Mouse (Mus musculus) CD4-positive, CD25-positive, alpha-beta regulatory T cell, adult 4 months (primary cell): ENCODE data around the gene Slc6a21. TPM values are rescaled to one million over a fixed set of nuclear protein-coding genes. Genes with fewer than 3 reads are reported as not detected.
A peak's percentile ranks its signal among the peaks of the same experiment; 100 is the strongest.

Experiments used
- ATAC-seq: one replicate; pipeline ENCODE4 v1.8.0; 2017
- polyA plus RNA-seq, 2 experiments: library from polyadenylated mRNA; unstranded; fragments of 100-300 nt; shearing (Covaris generic); gene quantifications; one replicate each; pipeline ENCODE4 v1.2.1; 2017

Gene Slc6a21
- polyA plus RNA-seq, 2 experiments from 2014 or later = not detected

- ATAC-seq = no peak
Measured at GRCm38 (mm10) chr7:45257063-45257840, 20.1 kb upstream of the Slc6a21 start.

DNA sequence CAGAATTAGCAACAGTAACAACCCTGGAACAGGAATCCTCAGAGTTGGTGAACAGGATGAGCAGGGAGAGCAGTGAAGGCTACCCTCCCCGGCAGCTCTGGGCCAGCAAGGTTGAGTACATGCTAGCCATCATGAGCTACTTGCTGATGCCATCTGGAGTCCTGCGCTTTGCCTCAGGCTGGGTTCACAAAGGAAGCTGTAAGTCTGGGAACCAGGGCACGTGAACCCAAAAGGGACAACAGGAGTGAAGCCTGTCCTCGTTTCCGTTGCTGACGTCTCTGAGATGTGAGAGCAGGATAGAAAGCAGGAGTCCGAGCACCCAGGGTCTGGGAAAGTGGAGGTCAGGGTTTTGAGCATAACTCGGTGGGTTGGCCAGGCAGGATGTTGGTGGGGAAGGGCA lies 18.0 kb upstream of the Slc6a21 start:
- no peak for ATAC-seq

DNA sequence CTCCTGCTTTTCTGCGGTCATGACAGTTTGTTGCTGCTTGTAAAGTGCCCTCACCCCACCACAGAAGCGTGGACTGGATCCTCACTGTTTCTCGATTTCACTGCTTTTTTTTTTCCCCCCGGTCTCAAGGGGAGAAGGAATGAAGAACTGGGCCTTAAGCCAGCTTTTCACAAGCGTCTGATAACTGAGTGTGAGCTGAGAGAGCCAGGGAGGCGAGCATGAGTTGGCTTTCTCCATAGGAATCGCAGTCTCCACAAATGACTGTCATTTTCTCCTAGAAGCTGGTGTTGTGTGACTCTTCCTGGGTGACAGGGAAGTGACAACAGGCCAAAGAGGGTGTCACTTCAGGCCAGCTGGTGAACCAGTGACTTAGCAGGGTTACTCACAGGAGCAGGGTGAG lies 15.0 kb upstream of the Slc6a21 start:
- no peak for ATAC-seq

DNA sequence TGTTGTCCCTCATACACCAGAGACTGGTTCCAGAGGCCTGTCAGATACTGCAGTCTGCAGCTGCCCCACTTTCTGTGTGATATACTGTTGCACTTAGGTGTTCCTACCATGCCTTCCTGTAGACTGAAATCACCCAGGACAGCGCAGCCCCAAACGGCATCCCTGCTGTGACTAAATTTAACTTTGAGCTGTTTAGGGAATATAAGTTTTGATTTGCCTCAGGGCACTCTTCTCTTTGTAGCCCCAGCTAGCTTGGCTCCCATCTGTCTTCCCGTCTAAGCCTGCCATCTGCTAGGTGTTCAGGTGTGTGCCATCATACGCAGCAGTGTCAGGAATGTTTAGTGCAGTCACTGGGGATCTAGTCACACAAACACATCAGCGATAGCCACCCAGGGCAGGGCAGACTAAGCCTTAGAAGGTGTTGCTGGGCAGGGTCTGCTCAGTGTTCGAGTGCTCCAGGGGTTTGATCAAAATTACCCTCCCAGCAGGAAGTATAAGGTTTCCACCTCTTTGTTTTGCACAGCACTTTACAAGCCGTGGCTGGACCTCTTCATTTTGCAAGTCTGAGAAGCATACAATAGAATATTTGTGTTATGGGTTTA lies 14.2 kb upstream of the Slc6a21 start:
- no peak for ATAC-seq

DNA sequence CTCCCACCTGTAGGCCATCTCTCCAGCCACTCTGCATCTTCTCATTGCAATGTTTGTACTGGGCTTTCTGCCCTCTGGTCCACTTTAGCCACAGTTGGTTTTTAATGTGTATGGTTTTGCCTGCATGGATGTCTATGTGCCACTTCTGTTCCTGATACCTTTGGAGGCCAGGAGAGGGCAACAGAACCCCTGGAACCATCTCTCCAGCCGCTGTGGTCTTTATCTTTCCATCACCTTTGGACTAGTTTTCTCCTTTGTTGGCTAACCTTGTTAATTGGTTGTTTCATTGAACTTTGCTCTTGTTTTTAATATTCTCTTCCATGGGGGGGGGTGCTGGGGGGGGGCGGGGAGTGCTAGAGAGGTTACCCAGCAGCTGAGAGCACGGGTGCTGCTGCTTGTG lies 13.0 kb upstream of the Slc6a21 start:
- ATAC-seq = no peak

DNA sequence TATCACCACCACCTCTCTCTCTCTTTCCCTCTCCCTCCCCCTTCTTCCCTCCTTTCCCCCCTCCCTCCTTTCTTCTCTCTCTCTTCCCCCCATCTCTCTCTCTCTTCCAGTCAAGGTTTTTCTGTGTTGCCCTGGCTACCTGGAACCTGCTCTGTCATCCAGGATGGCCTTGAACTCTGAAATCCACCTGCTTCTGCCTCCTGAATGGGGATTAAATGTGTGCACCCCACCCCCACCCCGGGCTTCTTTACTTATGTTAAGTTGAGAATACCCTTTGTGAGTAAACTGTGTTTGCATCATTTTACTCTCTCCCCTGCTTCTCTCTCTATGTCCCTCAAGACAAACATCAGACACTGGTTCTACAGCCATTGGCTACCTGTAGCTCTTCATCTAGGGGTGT lies 11.8 kb upstream of the Slc6a21 start:
- ATAC-seq = no peak

DNA sequence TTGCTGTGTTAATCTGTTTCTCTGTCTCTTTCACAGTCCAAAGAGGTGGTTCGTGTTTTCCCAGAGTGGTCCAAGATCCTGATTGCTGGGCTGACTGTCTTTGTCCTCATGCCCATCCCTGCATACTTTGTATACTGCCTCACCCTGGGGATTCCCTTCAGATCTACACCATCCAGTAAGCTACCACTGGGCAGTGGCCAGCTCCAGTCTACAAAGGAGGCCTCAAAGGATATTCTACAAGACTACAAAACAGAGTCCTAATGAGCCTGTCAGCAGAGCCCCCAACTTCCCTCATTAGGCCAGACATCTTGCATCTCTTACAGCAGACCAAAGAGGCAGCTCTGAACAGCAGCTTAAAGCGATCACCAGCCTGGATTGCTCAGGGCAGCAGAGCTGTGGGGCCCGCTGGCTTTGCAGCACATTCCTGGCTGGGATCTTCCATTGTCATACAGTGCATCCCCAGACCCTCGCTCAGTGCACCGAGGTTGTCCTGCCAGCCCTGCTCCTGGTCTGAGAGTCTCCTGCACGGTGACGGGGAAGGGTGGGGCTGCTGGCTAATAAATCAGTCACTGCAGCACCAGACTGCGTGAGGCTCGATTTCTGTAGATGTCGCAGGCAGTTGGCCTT lies 4.4 kb upstream of the Slc6a21 start:
- no peak for ATAC-seq

DNA sequence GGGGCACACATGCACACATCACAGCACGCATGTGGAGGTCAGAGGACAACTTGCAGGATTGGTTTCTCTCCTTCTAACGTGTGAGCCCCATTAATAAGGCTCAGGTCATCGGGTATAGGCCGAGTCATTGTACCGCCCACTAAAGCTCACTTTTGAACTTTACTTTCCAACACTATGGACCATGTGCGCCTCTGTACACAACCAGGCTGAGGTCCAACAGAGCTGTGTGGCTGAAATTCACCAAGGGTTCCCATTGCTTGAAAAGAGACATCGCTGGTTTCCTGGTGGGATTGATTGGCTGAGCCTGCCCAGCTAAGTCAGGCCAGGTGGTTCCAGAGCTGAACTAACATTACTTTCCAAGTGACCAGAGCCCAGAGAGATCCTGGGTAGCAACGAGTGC lies 3.6 kb upstream of the Slc6a21 start:
- ATAC-seq = no peak

DNA sequence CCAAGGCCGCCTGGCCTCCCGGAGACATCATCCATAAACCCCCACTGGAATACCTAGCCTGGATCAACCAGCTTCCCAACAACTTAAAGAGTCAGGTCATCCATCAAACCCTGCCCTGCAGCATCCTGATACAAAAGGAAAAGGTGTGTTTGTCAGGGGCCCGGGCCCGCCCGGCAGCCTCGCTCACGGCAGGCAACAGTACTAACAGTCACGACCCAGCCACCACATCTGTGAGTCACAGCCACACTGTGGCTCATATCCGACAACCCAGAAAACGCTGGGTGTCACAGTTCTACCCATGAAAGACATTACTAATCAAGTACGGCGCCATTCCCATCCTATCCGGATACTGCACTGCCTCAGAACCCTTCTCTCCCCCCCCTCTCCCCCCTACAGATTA lies 9.2 kb downstream of the Slc6a21 start:
- ATAC-seq = no peak

GRCm38 (mm10) chr7:45296626-45297025 lies 19.3 kb downstream of the Slc6a21 start:
- ATAC-seq = no peak

DNA sequence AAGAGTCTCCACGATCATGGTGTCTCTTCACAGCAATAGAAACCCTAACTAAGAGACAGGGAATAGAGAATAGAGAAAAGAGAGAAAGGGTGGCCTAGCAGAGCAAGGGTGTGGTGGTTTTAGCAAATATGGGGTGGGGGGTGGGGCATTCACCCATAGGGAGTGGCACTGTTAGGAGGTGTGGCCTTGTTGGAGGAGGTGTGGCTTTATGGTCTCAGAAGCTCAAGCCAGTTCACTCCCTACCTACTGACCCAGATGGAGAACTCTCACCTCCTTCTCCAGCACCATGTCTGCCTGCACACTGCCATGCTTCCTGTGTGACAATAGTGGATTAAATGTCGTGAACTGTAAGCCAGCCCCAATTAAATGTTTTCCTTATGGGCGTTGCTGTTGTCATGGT lies 20.2 kb downstream of the Slc6a21 start:
- ATAC-seq = no peak

GRCm38 (mm10) chr7:45299752-45300151 lies 22.4 kb downstream of the Slc6a21 start:
- ATAC-seq = peak; percentile 61

- ATAC-seq = peak; percentile 43
Measured at GRCm38 (mm10) chr7:45300270-45300669, 23.0 kb downstream of the Slc6a21 start.

- ATAC-seq = no peak
Measured at GRCm38 (mm10) chr7:45302626-45303025, 25.3 kb downstream of the Slc6a21 start.

DNA sequence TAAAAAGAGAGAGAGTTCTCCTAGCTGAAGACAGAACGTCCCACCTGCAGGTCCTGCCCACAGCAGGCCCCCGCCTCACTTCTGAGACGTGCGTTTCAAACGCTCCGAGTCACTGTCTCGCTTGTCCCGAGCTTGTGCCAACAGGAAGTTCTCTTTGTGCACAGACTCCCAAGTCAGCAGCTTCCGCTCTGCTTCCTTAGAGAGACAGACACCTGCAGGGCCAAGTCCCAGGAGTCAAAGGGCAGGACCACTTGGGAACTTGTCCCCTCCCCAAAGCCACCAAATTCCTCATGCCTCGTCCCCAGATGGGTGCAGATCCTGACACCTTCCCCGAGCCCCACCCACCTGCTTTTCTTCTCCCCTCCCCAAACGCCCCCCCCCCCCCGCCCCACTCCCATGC lies 27.6 kb downstream of the Slc6a21 start:
- no peak for ATAC-seq

- ATAC-seq = peak; percentile 52
Measured at GRCm38 (mm10) chr7:45305275-45305674, 28.0 kb downstream of the Slc6a21 start.

- peak; percentile 49 for ATAC-seq
Measured at GRCm38 (mm10) chr7:45308551-45309240, 31.4 kb downstream of the Slc6a21 start.

GRCm38 (mm10) chr7:45309455-45309854 lies 32.1 kb downstream of the Slc6a21 start:
- ATAC-seq = peak; percentile 65

- no peak for ATAC-seq
Measured at GRCm38 (mm10) chr7:45312023-45312422, 34.7 kb downstream of the Slc6a21 start.

GRCm38 (mm10) chr7:45312686-45313453 lies 35.6 kb downstream of the Slc6a21 start:
- no peak for ATAC-seq

- ATAC-seq = no peak
Measured at GRCm38 (mm10) chr7:45313495-45313894, 36.2 kb downstream of the Slc6a21 start.

GRCm38 (mm10) chr7:45315182-45315701 lies 37.9 kb downstream of the Slc6a21 start:
- ATAC-seq = no peak
